ENCODE assay signal across 12 mouse cellular contexts in the genomic region with DNA sequence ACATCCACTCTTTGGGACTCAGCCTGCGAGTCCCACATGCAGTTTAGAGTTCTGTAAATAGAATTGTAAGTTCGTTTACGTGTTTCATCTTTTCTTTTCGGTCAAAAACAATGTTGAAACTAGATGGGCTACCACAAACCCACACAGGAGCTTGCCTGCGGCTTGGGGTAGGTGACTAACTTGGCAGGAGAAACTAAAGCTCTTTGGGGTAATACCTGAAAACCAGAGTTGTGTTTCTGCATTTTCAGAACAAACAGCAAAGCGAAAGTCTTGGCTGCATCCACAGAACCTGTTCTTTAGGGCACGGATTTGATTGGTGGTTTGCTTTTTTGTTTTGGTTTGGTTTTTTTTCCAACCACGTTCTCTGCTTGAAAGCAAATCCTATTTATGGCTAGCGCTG.
DNase-seq lines count a peak whose midpoint lies in the region; ATAC-seq lines count a peak whose summit lies in the region.
"Had no signal": no experiment of that assay in that cellular context is flagged by ENCODE, and none has a peak within 500 bp of the region (broad histone marks: within the 10 kb centered on the region; RNA-seq: fewer than 3 reads in every experiment).

No protein-coding gene starts in this region.

- intact Hi-C loops in heart, postnatal 25 days (cut with DNase I) = loop anchor here (10.0 kb wide), 1 partner anchor 371 kb away; no protein-coding TSS in a partner anchor

- DNase-seq in heart, postnatal 25 days (ENCODE audit: low spot score) = no peak
- DNase-seq in hindbrain, embryonic 14.5 days (ENCODE audit: low spot score) = no peak
- DNase-seq in adrenal gland, postnatal 25 days = no peak
- DNase-seq in thymus, postnatal 14 days = no peak
- no peak for DNase-seq in left cerebral cortex, adult 8-10 months (ENCODE audit: low spot score in 2 of 2)
- DNase-seq: adrenal gland, postnatal 10 days; kidney, adult 8-10 months; right cerebral cortex, adult 18-20 months; thymus, postnatal 25 days had no signal

- H3K9me3 ChIP-seq in heart, embryonic 14.5 days (ENCODE audit: control insufficient read depth, low read length) = no peaks in the 10 kb centered on the region
- no peaks in the 10 kb centered on the region for H3K9me3 ChIP-seq in embryonic facial prominence, embryonic 12.5 days
- H3K9me3 ChIP-seq in hindbrain, embryonic 14.5 days (ENCODE audit: control insufficient read depth, low read length) = no peaks in the 10 kb centered on the region
- no peaks in the 10 kb centered on the region for H3K9me3 ChIP-seq in midbrain, embryonic 12.5 days

- peaks cover 11 to 18% of the 10 kb centered on the region in 2 experiments for H3K4me1 ChIP-seq in heart, embryonic 14.5 days (ENCODE audit: control insufficient read depth in 2 of 2, insufficient read depth in 2 of 2, low read length in 2 of 2)
- H3K4me1 ChIP-seq in embryonic facial prominence, embryonic 12.5 days = peaks cover 12% of the 10 kb centered on the region
- H3K4me1 ChIP-seq in hindbrain, embryonic 14.5 days (replicated peaks; ENCODE audit: control insufficient read depth, insufficient read depth, low read length) = peaks cover 13% of the 10 kb centered on the region
- peaks cover 33% of the 10 kb centered on the region for H3K4me1 ChIP-seq in midbrain, embryonic 12.5 days

- H3K4me3 ChIP-seq in heart, embryonic 14.5 days (ENCODE audit: control insufficient read depth in 1 of 2, insufficient read depth in 1 of 2, low read depth in 1 of 2, low read length in 2 of 2) = peak overlapping the region in 1 of 2 experiments; percentile 60; a peak in 1 of 4 replicates
- no peak overlapping the region; the same call in 1 of the 2 replicates for H3K4me3 ChIP-seq in embryonic facial prominence, embryonic 12.5 days
- H3K4me3 ChIP-seq in hindbrain, embryonic 14.5 days (replicated peaks; ENCODE audit: low read length) = peak overlapping the region; percentile 51
- peak overlapping the region; percentile 10; the same call in 1 of the 2 replicates for H3K4me3 ChIP-seq in midbrain, embryonic 12.5 days

- H3K27ac ChIP-seq in heart, embryonic 14.5 days (replicated peaks in 1 of 2; ENCODE audit: control insufficient read depth in 1 of 2, insufficient read depth in 1 of 2, low read depth in 2 of 2, low read length in 2 of 2) = no peak overlapping the region
- no peak overlapping the region for H3K27ac ChIP-seq in embryonic facial prominence, embryonic 12.5 days
- no peak overlapping the region for H3K27ac ChIP-seq in hindbrain, embryonic 14.5 days
- H3K27ac ChIP-seq in midbrain, embryonic 12.5 days (replicated peaks) = no peak overlapping the region

- H3K4me2 ChIP-seq in heart, embryonic 14.5 days (ENCODE audit: low read length) = peak overlapping the region; percentile 94
- H3K4me2 ChIP-seq in embryonic facial prominence, embryonic 12.5 days (replicated peaks) = peak overlapping the region; percentile 92
- peak overlapping the region; percentile 99 for H3K4me2 ChIP-seq in hindbrain, embryonic 14.5 days (replicated peaks)
- H3K4me2 ChIP-seq in midbrain, embryonic 12.5 days (replicated peaks) = peak overlapping the region; percentile 94; the same call in 1 of the 2 replicates

- no peaks in the 10 kb centered on the region for H3K36me3 ChIP-seq in heart, embryonic 14.5 days (ENCODE audit: control insufficient read depth, insufficient read depth, low read length)
- H3K36me3 ChIP-seq in embryonic facial prominence, embryonic 12.5 days = no peaks in the 10 kb centered on the region
- no peaks in the 10 kb centered on the region for H3K36me3 ChIP-seq in hindbrain, embryonic 14.5 days (replicated peaks; ENCODE audit: control insufficient read depth, insufficient read depth)
- H3K36me3 ChIP-seq in midbrain, embryonic 12.5 days = no peaks in the 10 kb centered on the region

- peak overlapping the region; percentile 73 for H3K9ac ChIP-seq in heart, embryonic 14.5 days (ENCODE audit: low read length)
- no peak overlapping the region for H3K9ac ChIP-seq in embryonic facial prominence, embryonic 12.5 days
- 0 out of 2 replicates have a peak overlapping the region, but pooled peaks have one; percentile 69 for H3K9ac ChIP-seq in hindbrain, embryonic 14.5 days
- H3K9ac ChIP-seq in midbrain, embryonic 12.5 days (replicated peaks) = no peak overlapping the region

- 45% methylated on average over 9 of the region's 9 CpGs for WGBS in heart, embryonic 14.5 days
- 8% methylated on average over 9 of the region's 9 CpGs for WGBS in embryonic facial prominence, embryonic 12.5 days
- WGBS in hindbrain, embryonic 14.5 days = 18% methylated on average over 9 of the region's 9 CpGs
- WGBS in midbrain, embryonic 12.5 days = 12% methylated on average over 9 of the region's 9 CpGs

- ATAC-seq in heart, embryonic 14.5 days (ENCODE audit: insufficient number of reproducible peaks, insufficient read depth, low FRiP score, low read depth) = no peak
- ATAC-seq in embryonic facial prominence, embryonic 12.5 days (ENCODE audit: insufficient number of reproducible peaks, insufficient read depth, low FRiP score, low TSS enrichment) = no peak
- no peak for ATAC-seq in hindbrain, embryonic 14.5 days (ENCODE audit: low FRiP score)
- no peak for ATAC-seq in midbrain, embryonic 12.5 days (ENCODE audit: low FRiP score, low read depth)

- no peaks in the 10 kb centered on the region for H3K27me3 ChIP-seq in heart, embryonic 14.5 days (ENCODE audit: control insufficient read depth, insufficient read depth, low read length)
- H3K27me3 ChIP-seq in embryonic facial prominence, embryonic 12.5 days = peaks cover 23% of the 10 kb centered on the region
- H3K27me3 ChIP-seq in hindbrain, embryonic 14.5 days (ENCODE audit: control insufficient read depth, insufficient read depth, low read length) = peaks cover 20% of the 10 kb centered on the region
- peaks cover 31% of the 10 kb centered on the region for H3K27me3 ChIP-seq in midbrain, embryonic 12.5 days

Comparison
In these comparisons a context has a peak if more than half of its experiments do, and no peak if none do; other contexts are left out.
1. H3K9ac ChIP-seq: peak in heart, embryonic 14.5 days (single experiment) and hindbrain, embryonic 14.5 days (single experiment); none in embryonic facial prominence, embryonic 12.5 days (single experiment) and midbrain, embryonic 12.5 days (single experiment).
2. Peak in every context shown above with its lines, with median percentiles within 50 percentile points of each other: H3K4me2 ChIP-seq.